Mouse (Mus musculus) splenic B cell, adult 2 months (primary cell): ENCODE measurements at regions not wholly inside any gene's neighbourhood (a gene's known extent, or its start where the extent isn't known, plus 50 kb on each side); places are given as distances from the start of the nearest gene placed in this dataset.

Experiments used
- DNase-seq: peaks from one replicate; pipeline ENCODE4 v3.0.0-alpha.2; 2011; ENCODE audit warnings: low read depth, low spot score
- H3K27me3 ChIP-seq: 2 replicates; pipeline ENCODE4 v1.6.1; 2012; ENCODE audit warnings: mild to moderate bottlenecking, low read length, moderate library complexity, mixed read lengths; ENCODE audit not compliant: control insufficient read depth, poor library complexity, insufficient read depth, severe bottlenecking
- H3K36me3 ChIP-seq: 2 replicates; pipeline ENCODE4 v1.6.1; 2012; ENCODE audit warnings: mild to moderate bottlenecking, low read length, moderate library complexity, mixed read lengths; ENCODE audit not compliant: control insufficient read depth, poor library complexity, insufficient read depth, severe bottlenecking

- DNase-seq = no peak
- no peaks in the 10 kb centered on the region for H3K36me3 ChIP-seq
- no peaks in the 10 kb centered on the region for H3K27me3 ChIP-seq
Observed at GRCm38 (mm10) chr3:143007047-143007446, 125.2 kb upstream of the Pkn2 start.

GRCm38 (mm10) chr3:143001952-143002351 lies 120.1 kb upstream of the Pkn2 start:
- Histone ChIP-seq H3K27me3 (no peaks in the 10 kb centered on the region), H3K36me3 (no peaks in the 10 kb centered on the region)
- no peak for DNase-seq

- Histone ChIP-seq H3K36me3 (no peaks in the 10 kb centered on the region), H3K27me3 (no peaks in the 10 kb centered on the region)
- DNase-seq = no peak
Observed at GRCm38 (mm10) chr3:142995981-142996743, 114.4 kb upstream of the Pkn2 start.

GRCm38 (mm10) chr3:142984547-142984946 lies 102.7 kb upstream of the Pkn2 start:
- Histone ChIP-seq H3K36me3 (no peaks in the 10 kb centered on the region), H3K27me3 (no peaks in the 10 kb centered on the region)
- no peak for DNase-seq

GRCm38 (mm10) chr3:142981221-142981620 lies 99.4 kb upstream of the Pkn2 start:
- no peak for DNase-seq
- H3K36me3 ChIP-seq = no peaks in the 10 kb centered on the region
- H3K27me3 ChIP-seq = no peaks in the 10 kb centered on the region

GRCm38 (mm10) chr3:142979161-142979560 lies 97.4 kb upstream of the Pkn2 start:
- no peaks in the 10 kb centered on the region for H3K27me3 ChIP-seq
- H3K36me3 ChIP-seq = no peaks in the 10 kb centered on the region
- no peak for DNase-seq

- DNase-seq = no peak
- H3K27me3 ChIP-seq = no peaks in the 10 kb centered on the region
Observed at GRCm38 (mm10) chr3:142976519-142977394, 95.0 kb upstream of the Pkn2 start.

GRCm38 (mm10) chr3:142975606-142976005 lies 93.8 kb upstream of the Pkn2 start:
- no peaks in the 10 kb centered on the region for H3K27me3 ChIP-seq
- no peak for DNase-seq
- H3K36me3 ChIP-seq = no peaks in the 10 kb centered on the region

More at GRCm38 (mm10) chr3:142976519-142977394, 95.0 kb upstream of the Pkn2 start:
- H3K36me3 ChIP-seq = no peaks in the 10 kb centered on the region

GRCm38 (mm10) chr3:142969501-142969900 lies 87.7 kb upstream of the Pkn2 start:
- Histone ChIP-seq H3K36me3 (no peaks in the 10 kb centered on the region), H3K27me3 (no peaks in the 10 kb centered on the region)
- no peak for DNase-seq

GRCm38 (mm10) chr3:142965604-142966003 lies 83.8 kb upstream of the Pkn2 start:
- Histone ChIP-seq H3K27me3 (no peaks in the 10 kb centered on the region), H3K36me3 (no peaks in the 10 kb centered on the region)
- DNase-seq = no peak

- no peak for DNase-seq
- no peaks in the 10 kb centered on the region for H3K36me3 ChIP-seq
- H3K27me3 ChIP-seq = no peaks in the 10 kb centered on the region
Observed at GRCm38 (mm10) chr3:142963818-142964372, 82.1 kb upstream of the Pkn2 start.

- Histone ChIP-seq H3K36me3 (no peaks in the 10 kb centered on the region), H3K27me3 (no peaks in the 10 kb centered on the region)
- DNase-seq = no peak
Observed at GRCm38 (mm10) chr3:142957768-142958167, 76.0 kb upstream of the Pkn2 start.

GRCm38 (mm10) chr3:142948771-142949170 lies 67.0 kb upstream of the Pkn2 start:
- Histone ChIP-seq H3K36me3 (no peaks in the 10 kb centered on the region), H3K27me3 (no peaks in the 10 kb centered on the region)
- peak; percentile 62 for DNase-seq

- DNase-seq = no peak
- Histone ChIP-seq H3K36me3 (no peaks in the 10 kb centered on the region), H3K27me3 (no peaks in the 10 kb centered on the region; the same call in 1 of the 2 replicates)
Observed at GRCm38 (mm10) chr3:142941319-142942024, 59.7 kb upstream of the Pkn2 start.
